Mouse (Mus musculus): Measurements from ENCODE around the gene Gm12216. TPM values are rescaled to one million over a fixed set of nuclear protein-coding genes. Genes with fewer than 3 reads are reported as not detected.
"Not testable (repeated sequence)": the region's sequence is repeated elsewhere in the genome, so short reads cannot be mapped to it uniquely, and the experiment has no call there.

Gm12216 gene
- polyA plus RNA-seq, 1 experiment from 2014 or later = 0.19 TPM

- Histone ChIP-seq H3K9ac (no peak overlapping the region), H3K36me3 (peaks cover 5% of the 10 kb centered on the region), H3K4me3 (no peak overlapping the region), H3K4me2 (no peak overlapping the region), H3K9me3 (replicated peaks) (no peaks in the 10 kb centered on the region), H3K27ac (ENCODE audit: poor library complexity, severe bottlenecking) (no peak overlapping the region), H3K27me3 (replicated peaks) (peaks cover 6% of the 10 kb centered on the region), H3K4me1 (replicated peaks) (peaks cover 20% of the 10 kb centered on the region)
- WGBS = 76% methylated on average over 13 of the region's 13 CpGs
- ATAC-seq (ENCODE audit: insufficient number of reproducible peaks, low FRiP score) = no peak
Observed at GRCm38 (mm10) chr11:53768422-53769184, 90.5 kb downstream of the Gm12216 start.

DNA sequence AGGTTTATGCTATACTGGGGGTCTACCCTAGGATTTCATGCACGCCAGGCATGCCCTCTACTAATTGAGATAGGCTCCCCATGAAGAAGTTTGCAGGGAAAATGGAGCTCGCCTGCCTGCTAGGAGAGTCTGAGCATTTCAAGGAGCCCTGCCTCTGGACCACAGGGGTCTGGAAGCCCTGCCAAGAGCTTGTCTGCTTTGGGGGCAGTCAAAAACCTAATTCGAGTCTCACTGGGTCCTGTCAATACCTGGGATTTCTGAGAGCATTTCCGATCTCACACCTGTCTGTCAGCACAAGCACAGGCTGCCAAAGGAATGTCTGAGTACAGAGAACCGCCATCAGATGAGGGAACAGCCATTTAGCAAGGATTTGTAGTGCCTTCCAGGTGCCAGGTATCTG is 94.5 kb downstream of the Gm12216 start:
- no peaks in the 10 kb centered on the region for H3K9me3 ChIP-seq (replicated peaks)
- 0 out of 2 replicates have a peak overlapping the region, but pooled peaks have one; percentile 8 for H3K9ac ChIP-seq
- ATAC-seq (ENCODE audit: insufficient number of reproducible peaks, low FRiP score) = no peak
- no peaks in the 10 kb centered on the region for H3K36me3 ChIP-seq
- H3K4me3 ChIP-seq = no peak overlapping the region
- H3K4me1 ChIP-seq (replicated peaks) = peaks cover 53% of the 10 kb centered on the region
- H3K4me2 ChIP-seq = no peak overlapping the region
- WGBS = 46% methylated on average over 5 of the region's 5 CpGs
- peak overlapping the region; percentile 91 for H3K27ac ChIP-seq (ENCODE audit: poor library complexity, severe bottlenecking)
- peaks cover 6% of the 10 kb centered on the region for H3K27me3 ChIP-seq (replicated peaks)

GRCm38 (mm10) chr11:53763496-53764140 is 95.4 kb downstream of the Gm12216 start:
- ATAC-seq (ENCODE audit: insufficient number of reproducible peaks, low FRiP score) = peak; percentile 73
- Histone ChIP-seq H3K36me3 (no peaks in the 10 kb centered on the region), H3K27ac (ENCODE audit: poor library complexity, severe bottlenecking) (peak overlapping the region; percentile 91), H3K4me2 (peak overlapping the region; percentile 71), H3K4me1 (replicated peaks) (peaks cover 62% of the 10 kb centered on the region), H3K9ac (peak overlapping the region; percentile 76), H3K4me3 (peak overlapping the region; percentile 38), H3K27me3 (replicated peaks) (peaks cover 2% of the 10 kb centered on the region), H3K9me3 (replicated peaks) (no peaks in the 10 kb centered on the region)
- 3% methylated on average over 32 of the region's 33 CpGs for WGBS

DNA sequence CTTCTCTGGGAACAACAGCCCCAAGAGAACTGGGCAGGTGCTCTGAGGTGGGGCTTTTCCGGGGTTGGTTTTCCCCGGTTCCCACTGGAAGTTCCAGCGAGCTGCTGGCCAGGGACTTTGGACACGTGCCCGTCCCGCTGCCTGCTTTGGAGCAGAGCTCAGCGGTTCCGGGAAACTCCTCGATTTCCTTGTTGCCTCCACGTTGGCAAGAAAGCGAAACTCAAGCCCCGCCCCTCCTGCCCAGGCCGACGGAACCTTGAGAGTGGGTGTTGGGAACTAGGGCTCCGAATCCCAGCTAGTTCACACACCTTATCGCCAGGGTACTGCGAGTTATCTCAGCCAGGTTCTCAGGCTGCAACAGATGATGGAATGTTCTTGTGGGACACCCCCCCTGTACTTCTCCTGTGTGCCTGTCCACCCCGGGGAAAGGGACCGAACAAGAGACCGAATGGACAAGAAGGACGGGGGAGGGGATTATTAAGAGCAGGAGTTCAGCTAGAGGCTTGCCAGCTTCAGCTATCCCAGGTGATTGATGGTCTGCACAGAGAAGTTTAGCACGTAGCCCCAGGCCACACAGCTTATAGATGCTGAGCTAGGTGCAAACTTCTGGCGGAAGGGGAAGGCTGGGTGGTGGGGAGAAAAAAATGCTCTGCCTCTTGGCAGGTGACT is 96.1 kb downstream of the Gm12216 start:
- no peaks in the 10 kb centered on the region for H3K36me3 ChIP-seq
- peaks cover 62% of the 10 kb centered on the region for H3K4me1 ChIP-seq (replicated peaks)
- H3K9ac ChIP-seq = peak overlapping the region; percentile 76
- peak; percentile 12; the same call in 1 of the 2 replicates for ATAC-seq (ENCODE audit: insufficient number of reproducible peaks, low FRiP score)
- no peaks in the 10 kb centered on the region for H3K9me3 ChIP-seq (replicated peaks)
- peak overlapping the region; percentile 38 for H3K4me3 ChIP-seq
- peak overlapping the region; percentile 71 for H3K4me2 ChIP-seq
- H3K27ac ChIP-seq (ENCODE audit: poor library complexity, severe bottlenecking) = peak overlapping the region; percentile 91
- H3K27me3 ChIP-seq (replicated peaks) = no peaks in the 10 kb centered on the region
- WGBS = 3% methylated on average over 23 of the region's 23 CpGs

DNA sequence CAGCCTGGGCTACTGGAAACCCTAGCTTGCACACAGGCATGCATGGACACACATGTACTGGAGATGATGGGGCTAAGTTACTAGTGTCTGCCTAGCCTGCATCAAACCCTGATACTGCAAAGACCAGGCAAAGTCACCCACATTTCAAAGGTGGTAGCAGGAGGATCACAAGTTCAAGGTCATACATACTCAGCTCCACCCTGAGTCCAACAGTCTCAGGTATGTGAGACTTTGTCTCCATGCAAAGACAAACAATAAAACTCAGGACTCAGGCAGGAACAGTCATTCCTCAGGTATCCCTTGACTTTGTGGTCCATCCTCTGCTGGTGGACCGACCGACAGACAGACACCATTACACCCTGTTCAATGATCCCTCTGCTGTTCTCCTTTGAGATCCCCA is 96.6 kb downstream of the Gm12216 start:
- peak overlapping the region; percentile 71 for H3K4me2 ChIP-seq
- no peak for ATAC-seq (ENCODE audit: insufficient number of reproducible peaks, low FRiP score)
- H3K4me3 ChIP-seq = peak overlapping the region; percentile 38
- H3K9me3 ChIP-seq (replicated peaks) = no peaks in the 10 kb centered on the region
- peaks cover 62% of the 10 kb centered on the region for H3K4me1 ChIP-seq (replicated peaks)
- no peaks in the 10 kb centered on the region for H3K27me3 ChIP-seq (replicated peaks)
- peak overlapping the region; percentile 76 for H3K9ac ChIP-seq
- 63% methylated on average over 2 of the region's 2 CpGs for WGBS
- no peaks in the 10 kb centered on the region for H3K36me3 ChIP-seq
- H3K27ac ChIP-seq (ENCODE audit: poor library complexity, severe bottlenecking) = peak overlapping the region; percentile 91

DNA sequence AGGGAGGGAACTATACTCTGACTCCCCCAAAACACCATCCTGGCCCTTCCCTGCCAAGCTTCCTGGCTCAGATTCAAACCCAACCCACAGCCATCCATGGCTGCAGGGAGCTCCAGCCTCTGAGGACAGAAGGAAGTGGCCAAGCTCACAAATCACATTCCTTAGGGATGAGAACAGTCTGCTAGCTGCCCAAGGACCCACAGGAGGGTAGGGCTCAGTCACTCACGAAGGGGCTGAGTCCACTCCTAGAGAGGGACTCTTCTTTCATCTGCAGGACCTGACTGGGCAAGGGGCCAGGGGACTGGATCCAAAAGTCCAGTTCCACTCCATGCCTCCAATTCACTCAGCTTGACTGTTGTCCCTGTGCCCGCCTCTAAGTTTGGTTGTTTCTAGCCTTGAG is 97.2 kb downstream of the Gm12216 start:
- Histone ChIP-seq H3K9me3 (replicated peaks) (no peaks in the 10 kb centered on the region), H3K27me3 (replicated peaks) (no peaks in the 10 kb centered on the region), H3K9ac (no peak overlapping the region), H3K27ac (ENCODE audit: poor library complexity, severe bottlenecking) (peak overlapping the region; percentile 91), H3K36me3 (no peaks in the 10 kb centered on the region), H3K4me3 (no peak overlapping the region), H3K4me2 (no peak overlapping the region), H3K4me1 (replicated peaks) (peaks cover 62% of the 10 kb centered on the region)
- no peak; the same call in 1 of the 2 replicates for ATAC-seq (ENCODE audit: insufficient number of reproducible peaks, low FRiP score)
- 33% methylated on average over 2 of the region's 2 CpGs for WGBS

DNA sequence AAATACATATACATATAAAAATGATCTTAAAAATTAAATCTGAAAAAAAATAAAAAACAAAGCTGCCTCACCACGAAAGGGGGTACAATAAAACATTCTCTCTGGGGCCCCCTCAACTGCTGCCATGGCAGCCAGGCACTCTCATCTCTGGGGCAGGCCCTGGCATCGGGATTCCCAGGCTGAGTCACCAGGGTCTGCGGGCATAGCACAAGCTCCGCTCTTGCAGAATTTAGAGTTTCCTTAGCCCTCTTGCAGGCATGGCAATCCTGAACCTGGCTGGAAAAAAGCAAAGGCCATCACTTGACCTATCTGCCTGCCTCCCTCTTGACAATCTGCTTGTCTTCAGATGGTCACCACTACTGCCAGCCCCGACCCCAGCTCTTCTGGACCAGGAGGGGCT is 97.8 kb downstream of the Gm12216 start:
- Histone ChIP-seq H3K9me3 (replicated peaks) (no peaks in the 10 kb centered on the region), H3K36me3 (no peaks in the 10 kb centered on the region), H3K27ac (ENCODE audit: poor library complexity, severe bottlenecking) (peak overlapping the region; percentile 91), H3K4me3 (no peak overlapping the region), H3K4me2 (no peak overlapping the region), H3K27me3 (replicated peaks) (no peaks in the 10 kb centered on the region), H3K9ac (no peak overlapping the region), H3K4me1 (replicated peaks) (peaks cover 62% of the 10 kb centered on the region)
- 66% methylated on average over 5 of the region's 5 CpGs for WGBS
- no peak for ATAC-seq (ENCODE audit: insufficient number of reproducible peaks, low FRiP score)

GRCm38 (mm10) chr11:53759545-53760406 is 99.3 kb downstream of the Gm12216 start:
- Histone ChIP-seq H3K4me3 (no peak overlapping the region), H3K27me3 (replicated peaks) (no peaks in the 10 kb centered on the region), H3K4me1 (replicated peaks) (peaks cover 59% of the 10 kb centered on the region), H3K36me3 (no peaks in the 10 kb centered on the region), H3K9ac (0 out of 2 replicates have a peak overlapping the region, but pooled peaks have one; percentile 5), H3K4me2 (peak overlapping the region; percentile 51), H3K9me3 (replicated peaks) (no peaks in the 10 kb centered on the region), H3K27ac (ENCODE audit: poor library complexity, severe bottlenecking) (peak overlapping the region; percentile 12; the same call in 1 of the 2 replicates)
- WGBS = 12% methylated on average over 22 of the region's 22 CpGs
- ATAC-seq (ENCODE audit: insufficient number of reproducible peaks, low FRiP score) = no peak

GRCm38 (mm10) chr11:53758791-53759351 is 100.2 kb downstream of the Gm12216 start:
- H3K27ac ChIP-seq (ENCODE audit: poor library complexity, severe bottlenecking) = peak overlapping the region; percentile 12; the same call in 1 of the 2 replicates
- H3K4me1 ChIP-seq (replicated peaks) = peaks cover 49% of the 10 kb centered on the region
- no peaks in the 10 kb centered on the region for H3K36me3 ChIP-seq
- H3K9ac ChIP-seq = no peak overlapping the region
- H3K9me3 ChIP-seq (replicated peaks) = no peaks in the 10 kb centered on the region
- WGBS = 41% methylated on average over 6 of the region's 6 CpGs
- H3K4me3 ChIP-seq = no peak overlapping the region
- no peak for ATAC-seq (ENCODE audit: insufficient number of reproducible peaks, low FRiP score)
- H3K27me3 ChIP-seq (replicated peaks) = no peaks in the 10 kb centered on the region
- peak overlapping the region; percentile 13; the same call in 1 of the 2 replicates for H3K4me2 ChIP-seq

DNA sequence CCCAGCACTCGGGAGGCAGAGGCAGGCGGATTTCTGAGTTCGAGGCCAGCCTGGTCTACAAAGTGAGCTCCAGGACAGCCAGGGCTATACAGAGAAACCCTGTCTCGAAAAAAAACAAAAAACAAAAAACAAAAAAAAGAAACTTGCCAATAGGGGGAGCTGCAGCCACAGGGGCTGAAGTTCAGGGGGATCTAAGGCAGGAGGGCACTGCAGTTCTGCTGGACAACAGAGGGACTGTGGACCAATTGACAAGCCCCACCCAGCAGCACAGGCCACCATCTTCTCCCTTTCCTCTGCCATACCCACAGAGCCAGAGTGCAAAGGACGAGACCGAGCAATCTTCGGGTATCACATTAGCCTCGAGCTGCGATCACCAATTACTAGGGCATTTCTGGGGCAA is 101.0 kb downstream of the Gm12216 start:
- not testable (repeated sequence) for H3K4me2 ChIP-seq; H3K27me3 ChIP-seq (replicated peaks); H3K9ac ChIP-seq; H3K27ac ChIP-seq (ENCODE audit: poor library complexity, severe bottlenecking); H3K9me3 ChIP-seq (replicated peaks); H3K36me3 ChIP-seq; H3K4me3 ChIP-seq; ATAC-seq (ENCODE audit: insufficient number of reproducible peaks, low FRiP score)
- 84% methylated on average over 9 of the region's 9 CpGs for WGBS
- H3K4me1 ChIP-seq (replicated peaks) = peaks cover 41% of the 10 kb centered on the region
